Mouse (Mus musculus): ENCODE results near the gene Ndufaf1. TPM values are rescaled to one million over a fixed set of nuclear protein-coding genes. Genes with fewer than 3 reads are reported as not detected.

The Ndufaf1 gene
- total RNA-seq (2014; rRNA removed) (26.9 and 27.6 TPM in 2 replicates), polyA plus RNA-seq (2015; fragmentation: Nextera tagmentation; extraction: Ambion mirVana) (41.3 and 42.0 TPM in 2 replicates)

DNA sequence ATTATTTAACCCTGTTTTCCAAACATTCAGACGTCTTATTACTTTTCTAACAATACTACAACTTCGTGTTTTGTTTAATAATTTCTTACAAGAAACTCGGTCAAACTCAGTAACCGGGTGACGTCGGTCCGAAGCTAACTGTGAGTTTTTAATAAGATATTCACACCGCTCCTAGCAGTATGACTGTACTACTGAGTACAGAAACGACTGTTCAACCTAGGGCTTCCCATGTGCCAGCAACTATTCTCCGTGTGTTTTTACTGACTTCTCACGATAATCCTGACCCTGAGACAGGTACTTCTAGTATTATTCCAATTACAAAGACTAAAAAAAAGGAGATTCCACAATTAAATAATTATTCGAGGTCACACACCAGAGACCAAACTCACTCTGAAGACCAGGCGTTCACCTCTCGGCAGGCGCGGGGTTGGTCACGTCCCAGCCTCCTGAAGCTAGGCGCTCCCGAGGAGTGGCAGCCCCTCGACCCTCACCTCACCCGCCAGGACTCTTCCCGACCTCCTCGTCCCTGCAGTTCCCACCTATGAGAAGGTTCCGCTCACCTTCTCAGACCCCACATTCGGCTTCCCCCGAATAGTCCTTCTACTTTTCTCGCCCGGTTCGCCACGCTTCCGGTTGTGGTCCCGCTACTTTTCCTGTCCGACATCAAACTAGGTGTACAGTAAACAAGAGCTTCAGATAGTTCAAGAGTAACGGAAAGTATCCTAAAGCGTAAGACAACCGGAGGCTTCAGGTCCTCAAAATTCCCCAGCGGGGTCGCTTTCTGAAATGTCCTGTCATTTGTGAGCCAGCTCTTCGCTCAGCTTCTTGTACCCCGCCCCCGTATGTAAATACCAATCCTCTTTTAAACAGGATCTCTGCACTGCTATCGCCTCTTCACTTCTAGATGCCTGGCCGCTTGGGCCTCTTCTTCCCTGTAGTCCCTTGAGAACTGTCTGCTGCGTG, at the start of gene Ndufaf1:
Gene Ndufaf1, minus strand, starts transcription at position 608 of the 963 bp plus-strand sequence.
- DNase-seq: peak; percentile 81
- ATAC-seq: peak; percentile 95
- peaks cover 14% of the 10 kb centered on the region for H3K36me3 ChIP-seq (ENCODE audit: insufficient read depth)
- no peaks in the 10 kb centered on the region for H3K4me1 ChIP-seq (ENCODE audit: insufficient read depth)
- peak within 1 kb of the TSS; percentile 55 for H3K4me3 ChIP-seq (ENCODE audit: low read depth, low read length)
- H3K27me3 ChIP-seq (ENCODE audit: insufficient read depth, low read length): no peaks in the 10 kb centered on the region
- H3K27ac ChIP-seq (ENCODE audit: low read depth, low read length): no peak within 1 kb of the TSS
- no peaks in the 10 kb centered on the region for H3K9me3 ChIP-seq (ENCODE audit: low read length)
- peak within 1 kb of the TSS; percentile 81 for H3K4me2 ChIP-seq (ENCODE audit: low read depth)
- no peak for TF ChIP-seq CTCF (IDR thresholded peaks at IDR 0.05; ENCODE audit: low read depth)
- peak within 1 kb of the TSS; percentile 56 for H3K9ac ChIP-seq
- WGBS: 1% methylated on average over 44 of the region's 44 CpGs

DNA sequence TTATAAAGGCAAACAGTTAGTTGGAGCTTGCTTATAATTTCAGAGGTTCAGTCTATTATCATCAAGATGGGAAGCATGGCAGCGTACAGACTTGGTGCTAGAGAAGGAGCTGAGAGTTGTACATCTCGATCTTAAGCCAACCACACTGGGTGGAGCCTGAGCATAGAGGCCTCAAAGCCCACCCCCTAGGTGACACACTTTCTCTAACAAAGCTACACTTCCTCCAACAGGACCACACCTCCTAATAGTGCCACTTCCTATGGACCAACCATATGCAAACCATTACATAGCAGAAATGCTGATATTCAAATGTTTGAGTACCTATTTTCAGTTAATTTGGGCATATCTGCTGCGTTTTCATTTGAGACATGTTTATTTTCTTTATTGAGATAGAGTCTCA, 47.4 kb upstream of the Ndufaf1 start:
- no peak for ATAC-seq
- 91% methylated on average over 3 of the region's 3 CpGs for WGBS
- Histone ChIP-seq H3K9ac (no peak overlapping the region), H3K27me3 (ENCODE audit: insufficient read depth, low read length) (no peaks in the 10 kb centered on the region), H3K4me1 (ENCODE audit: insufficient read depth) (no peaks in the 10 kb centered on the region), H3K9me3 (ENCODE audit: low read length) (no peaks in the 10 kb centered on the region), H3K4me2 (ENCODE audit: low read depth) (no peak overlapping the region), H3K36me3 (ENCODE audit: insufficient read depth) (peaks cover 41% of the 10 kb centered on the region), H3K4me3 (ENCODE audit: low read depth, low read length) (no peak overlapping the region), H3K27ac (ENCODE audit: low read depth, low read length) (no peak overlapping the region)
- TF ChIP-seq CTCF (IDR thresholded peaks at IDR 0.05; ENCODE audit: low read depth): no peak
- DNase-seq: no peak

GRCm38 (mm10) chr2:119707676-119708075, 45.0 kb upstream of the Ndufaf1 start:
- TF ChIP-seq CTCF (IDR thresholded peaks at IDR 0.05; ENCODE audit: low read depth): no peak
- H3K9ac ChIP-seq: no peak overlapping the region
- no peaks in the 10 kb centered on the region for H3K4me1 ChIP-seq (ENCODE audit: insufficient read depth)
- H3K4me2 ChIP-seq (ENCODE audit: low read depth): no peak overlapping the region
- no peaks in the 10 kb centered on the region for H3K27me3 ChIP-seq (ENCODE audit: insufficient read depth, low read length)
- no peak overlapping the region for H3K27ac ChIP-seq (ENCODE audit: low read depth, low read length)
- H3K4me3 ChIP-seq (ENCODE audit: low read depth, low read length): no peak overlapping the region
- ATAC-seq (no peak), DNase-seq (no peak)
- no peaks in the 10 kb centered on the region for H3K9me3 ChIP-seq (ENCODE audit: low read length)
- peaks cover 32% of the 10 kb centered on the region for H3K36me3 ChIP-seq (ENCODE audit: insufficient read depth)
- 80% methylated on average over 3 of the region's 3 CpGs for WGBS

DNA sequence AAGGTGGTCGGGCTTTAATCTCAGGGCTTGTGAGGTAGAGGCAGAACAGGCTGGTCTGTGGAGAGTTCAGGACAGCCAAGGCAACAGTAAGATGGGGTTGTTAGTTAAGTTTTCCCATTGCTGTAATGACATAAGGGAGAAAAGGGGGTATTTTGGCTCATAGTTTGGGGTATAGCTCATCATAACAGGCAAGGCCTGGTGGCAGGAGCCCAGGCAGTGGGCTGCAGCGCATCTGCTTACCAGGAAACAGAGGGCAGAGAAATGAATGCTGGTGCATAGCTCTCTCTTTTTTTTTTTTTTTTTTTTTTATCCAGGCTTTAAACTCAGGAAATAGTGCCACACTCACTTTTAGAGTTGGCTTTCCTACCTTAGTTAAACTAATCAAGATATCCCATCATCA, 40.5 kb upstream of the Ndufaf1 start:
- no peak for ATAC-seq
- no peak for DNase-seq

DNA sequence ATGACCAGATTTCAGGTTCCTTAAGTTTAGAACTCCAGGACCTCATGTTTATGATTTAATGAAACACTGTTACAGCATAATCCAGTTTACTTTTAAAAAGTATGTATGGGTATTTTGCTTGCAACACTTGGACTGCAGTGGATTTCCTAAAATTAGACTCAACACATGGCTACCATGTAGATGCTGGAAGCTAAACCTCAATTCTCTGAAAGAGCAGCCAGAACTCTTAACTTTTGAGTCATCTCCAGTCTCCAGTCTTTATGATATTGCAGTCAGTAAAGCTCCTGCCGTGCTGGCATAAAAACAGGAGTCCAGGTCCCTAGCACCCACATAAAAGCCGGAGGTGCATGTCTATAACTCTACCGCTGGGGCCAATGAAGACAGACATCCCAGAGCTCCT, 37.3 kb upstream of the Ndufaf1 start:
- DNase-seq: no peak
- no peak overlapping the region for H3K4me2 ChIP-seq (ENCODE audit: low read depth)
- H3K9me3 ChIP-seq (ENCODE audit: low read length): no peaks in the 10 kb centered on the region
- no peak for TF ChIP-seq CTCF (IDR thresholded peaks at IDR 0.05; ENCODE audit: low read depth)
- 87% methylated on average over 3 of the region's 3 CpGs for WGBS
- no peak for ATAC-seq
- no peaks in the 10 kb centered on the region for H3K27me3 ChIP-seq (ENCODE audit: insufficient read depth, low read length)
- H3K36me3 ChIP-seq (ENCODE audit: insufficient read depth): peaks cover 6% of the 10 kb centered on the region; the same call in 1 of the 2 replicates
- no peak overlapping the region for H3K4me3 ChIP-seq (ENCODE audit: low read depth, low read length)
- no peaks in the 10 kb centered on the region for H3K4me1 ChIP-seq (ENCODE audit: insufficient read depth)
- H3K9ac ChIP-seq: no peak overlapping the region
- no peak overlapping the region for H3K27ac ChIP-seq (ENCODE audit: low read depth, low read length)

More for the DNA sequence above, 40.5 kb upstream of the Ndufaf1 start:
- WGBS: 84% methylated on average over 2 of the region's 2 CpGs
- Histone ChIP-seq H3K27ac (ENCODE audit: low read depth, low read length) (no peak overlapping the region), H3K9ac (no peak overlapping the region), H3K4me2 (ENCODE audit: low read depth) (no peak overlapping the region), H3K9me3 (ENCODE audit: low read length) (no peaks in the 10 kb centered on the region), H3K36me3 (ENCODE audit: insufficient read depth) (peaks cover 19% of the 10 kb centered on the region), H3K4me1 (ENCODE audit: insufficient read depth) (no peaks in the 10 kb centered on the region), H3K4me3 (ENCODE audit: low read depth, low read length) (no peak overlapping the region), H3K27me3 (ENCODE audit: insufficient read depth, low read length) (no peaks in the 10 kb centered on the region)
- no peak for TF ChIP-seq CTCF (IDR thresholded peaks at IDR 0.05; ENCODE audit: low read depth)

GRCm38 (mm10) chr2:119698472-119698871, 35.8 kb upstream of the Ndufaf1 start:
- H3K4me1 ChIP-seq (ENCODE audit: insufficient read depth): no peaks in the 10 kb centered on the region
- H3K4me2 ChIP-seq (ENCODE audit: low read depth): no peak overlapping the region
- ATAC-seq (no peak), DNase-seq (no peak)
- H3K27me3 ChIP-seq (ENCODE audit: insufficient read depth, low read length): no peaks in the 10 kb centered on the region
- no peak for TF ChIP-seq CTCF (IDR thresholded peaks at IDR 0.05; ENCODE audit: low read depth)
- H3K27ac ChIP-seq (ENCODE audit: low read depth, low read length): no peak overlapping the region
- WGBS: 92% methylated on average over 2 of the region's 2 CpGs
- H3K36me3 ChIP-seq (ENCODE audit: insufficient read depth): peaks cover 13% of the 10 kb centered on the region; the same call in 1 of the 2 replicates
- no peak overlapping the region for H3K9ac ChIP-seq
- no peak overlapping the region for H3K4me3 ChIP-seq (ENCODE audit: low read depth, low read length)
- H3K9me3 ChIP-seq (ENCODE audit: low read length): no peaks in the 10 kb centered on the region

- H3K4me1 ChIP-seq (ENCODE audit: insufficient read depth): no peaks in the 10 kb centered on the region
- no peak overlapping the region for H3K9ac ChIP-seq
- H3K27ac ChIP-seq (ENCODE audit: low read depth, low read length): no peak overlapping the region
- no peak for DNase-seq
- no peak overlapping the region for H3K4me2 ChIP-seq (ENCODE audit: low read depth)
- H3K4me3 ChIP-seq (ENCODE audit: low read depth, low read length): no peak overlapping the region
- ATAC-seq: no peak
- no peak for TF ChIP-seq CTCF (IDR thresholded peaks at IDR 0.05; ENCODE audit: low read depth)
- WGBS: 77% methylated on average over 1 of the region's 1 CpGs
- no peaks in the 10 kb centered on the region for H3K27me3 ChIP-seq (ENCODE audit: insufficient read depth, low read length)
- peaks cover 9% of the 10 kb centered on the region; the same call in 1 of the 2 replicates for H3K36me3 ChIP-seq (ENCODE audit: insufficient read depth)
- H3K9me3 ChIP-seq (ENCODE audit: low read length): no peaks in the 10 kb centered on the region
Measured at GRCm38 (mm10) chr2:119696111-119696510, 33.5 kb upstream of the Ndufaf1 start.

Data from forebrain, postnatal 0 days (tissue).